Mouse (Mus musculus) myocyte (in vitro differentiated cells): ENCODE results near the gene Wdfy4.

Experiments
- E2F4 ChIP-seq: IDR thresholded peaks from one replicate; pipeline ENCODE4 v1.6.1; 2011; ENCODE audit warnings: mild to moderate bottlenecking, control low read depth, moderate library complexity; ENCODE audit not compliant: insufficient read depth
- MYOD1 ChIP-seq, 3 experiments: IDR thresholded peaks; one replicate each; pipeline ENCODE4 v1.6.1; 2011; ENCODE audit warnings: control low read depth in 2 of 3, low read depth in 2 of 3, mild to moderate bottlenecking in 2 of 3, moderate library complexity in 1 of 3; ENCODE audit not compliant: insufficient read length in 2 of 3, control insufficient read depth in 1 of 3
- POLR2AphosphoS2 ChIP-seq: IDR thresholded peaks from one replicate; pipeline ENCODE4 v1.6.1; 2011; ENCODE audit warnings: low read depth, control low read depth; ENCODE audit not compliant: insufficient read length
- USF1 ChIP-seq: IDR thresholded peaks from one replicate; pipeline ENCODE4 v1.6.1; 2011; ENCODE audit warnings: low read depth, mild to moderate bottlenecking, control low read depth, moderate library complexity

- no peak for TF ChIP-seq POLR2AphosphoS2
- TF ChIP-seq E2F4: no peak
- no peak for TF ChIP-seq USF1
- no peak for TF ChIP-seq MYOD1 (IDR thresholded peaks at IDR 0.05; ENCODE audit: control insufficient read depth in 1 of 3, insufficient read length in 2 of 3, low read depth in 2 of 3)
Observed at GRCm38 (mm10) chr14:33104809-33105208, 80.5 kb downstream of the Wdfy4 start.
